Mouse (Mus musculus) neural tube, embryonic 10.5 days (tissue): ENCODE data around the gene Aunip.
"Not testable (repeated sequence)": the region's sequence is repeated elsewhere in the genome, so short reads cannot be mapped to it uniquely, and the experiment has no call there.

Experiments
- DNase-seq: peaks from one replicate; pipeline ENCODE4 v3.0.0-alpha.2; 2017; ENCODE audit warnings: low spot score; ENCODE audit errors: extremely low spot score

Aunip gene

DNA sequence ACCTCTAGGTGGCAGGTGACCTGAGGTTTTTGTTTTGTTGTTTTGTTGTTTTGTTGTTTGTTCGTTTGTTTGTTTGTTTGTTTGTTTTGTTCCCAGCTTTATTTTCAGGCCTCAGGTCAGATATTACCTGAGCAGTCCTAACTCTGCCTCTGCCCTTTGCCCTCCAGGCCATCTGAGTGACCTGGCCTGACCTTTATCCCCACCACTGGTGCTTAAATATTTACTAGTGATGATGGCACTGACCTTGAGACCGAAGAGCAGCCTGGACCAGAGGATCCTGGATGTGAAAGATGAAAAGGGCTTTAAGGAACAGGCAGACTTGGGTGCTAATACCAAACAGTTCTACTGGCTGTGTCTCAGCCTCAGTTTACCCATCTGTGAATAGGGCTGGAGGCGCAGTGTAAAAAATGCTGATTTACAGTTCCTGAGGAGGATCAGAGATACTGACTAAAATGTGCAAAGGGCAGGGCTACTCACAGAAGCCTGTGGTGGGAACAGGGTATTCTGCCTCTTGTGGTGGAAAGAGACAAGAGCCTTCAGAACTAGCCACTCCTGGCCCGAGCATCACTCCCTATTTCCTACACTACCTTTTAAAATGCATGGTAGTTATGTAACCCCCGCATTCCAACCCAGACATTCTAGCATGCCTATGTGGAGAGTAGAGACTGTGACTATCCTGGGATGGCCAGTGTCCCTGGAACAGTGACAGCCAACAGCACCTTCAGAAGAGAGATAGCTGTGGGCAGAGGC, 25.5 kb upstream of the Aunip start:
- no peak for DNase-seq

DNA sequence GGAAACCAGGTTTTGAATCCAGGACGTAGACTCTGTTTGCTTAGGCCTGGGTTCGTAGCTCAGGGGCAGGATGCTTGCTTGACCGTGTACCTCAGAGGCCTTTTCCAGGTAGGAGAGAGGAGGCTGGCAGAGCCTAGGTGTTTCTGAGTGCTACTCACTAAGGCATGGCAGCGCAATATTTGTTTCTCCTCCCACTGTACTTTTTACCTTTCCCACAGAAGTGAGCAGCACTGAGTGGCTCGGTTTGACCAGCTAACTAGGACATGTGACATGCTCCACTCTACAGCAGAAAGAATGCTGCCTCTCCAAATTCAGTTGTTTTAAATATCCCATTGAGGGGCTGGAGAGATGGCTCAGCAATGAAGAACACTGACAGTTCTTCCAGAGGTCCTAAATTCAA, 22.6 kb upstream of the Aunip start:
- DNase-seq: no peak

DNA sequence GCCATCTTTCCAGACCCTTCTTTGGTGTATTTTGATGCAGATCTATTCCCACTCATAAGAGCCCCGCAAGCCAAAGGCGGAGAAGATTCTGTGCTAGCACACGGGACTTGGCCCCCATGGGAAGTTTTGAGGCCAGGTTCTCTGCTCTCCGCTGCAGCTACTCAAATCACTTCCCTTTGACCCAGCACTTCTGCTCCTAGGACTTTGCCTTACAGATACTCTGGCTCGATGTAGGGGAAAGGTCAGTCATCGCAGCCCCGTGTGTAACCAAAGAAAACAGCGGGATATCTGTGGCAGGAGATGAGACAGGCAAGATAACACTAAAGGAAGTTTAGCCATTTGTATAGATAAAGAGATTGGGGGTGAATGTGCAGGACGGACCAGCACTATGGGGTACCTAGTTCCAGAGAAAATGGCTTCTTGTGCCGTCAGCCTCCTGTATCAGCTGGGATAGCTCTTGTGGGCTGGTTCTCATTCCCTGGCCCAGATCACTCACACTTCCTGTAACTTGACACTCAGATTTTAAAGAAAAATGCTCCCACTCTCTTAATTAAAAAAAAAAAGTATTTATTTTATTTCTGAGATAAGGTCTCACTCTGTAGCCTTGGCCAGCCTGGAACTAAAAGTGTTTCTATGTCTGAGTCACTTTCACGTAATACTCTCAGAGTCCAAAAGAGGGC, 20.7 kb upstream of the Aunip start:
- no peak for DNase-seq

DNA sequence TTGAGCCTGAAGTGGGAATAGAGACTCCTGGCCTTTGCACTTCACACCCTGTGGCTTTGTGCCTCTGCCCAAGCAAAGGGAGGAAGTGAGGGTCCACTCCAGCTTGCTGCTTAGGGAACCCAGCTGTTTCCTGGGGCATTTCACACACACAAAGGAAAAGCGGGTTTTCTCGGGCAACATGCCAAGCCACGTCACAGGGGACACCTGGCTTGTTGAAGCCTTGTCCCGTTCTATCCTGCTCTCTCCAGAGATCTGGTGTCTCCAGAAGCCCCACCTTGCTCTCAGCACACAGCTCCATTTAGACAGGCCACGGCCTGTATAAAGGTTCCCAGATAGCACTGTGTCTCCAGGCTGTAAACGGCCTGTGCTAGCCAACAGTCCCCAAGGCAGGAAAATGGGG, 19.1 kb upstream of the Aunip start:
- DNase-seq: no peak

DNA sequence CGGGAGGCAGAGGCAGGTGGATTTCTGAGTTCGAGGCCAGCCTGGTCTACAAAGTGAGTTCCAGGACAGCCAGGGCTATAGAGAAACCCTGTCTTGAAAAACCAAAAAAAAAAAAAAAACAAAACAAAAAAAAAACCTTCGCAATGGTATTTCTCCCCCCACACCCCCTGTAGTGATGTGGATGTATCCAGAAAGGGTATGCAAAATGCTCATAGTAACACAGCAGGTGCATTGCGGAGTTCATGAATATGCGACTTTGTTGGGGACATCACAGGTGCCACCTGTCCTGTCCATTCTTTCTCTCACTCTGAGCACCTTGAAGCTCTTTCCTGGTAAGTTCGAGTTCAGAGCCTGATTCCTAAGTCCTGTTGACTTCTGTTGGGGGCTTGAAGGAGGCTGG, 16.6 kb upstream of the Aunip start:
- DNase-seq: not testable (repeated sequence)

DNA sequence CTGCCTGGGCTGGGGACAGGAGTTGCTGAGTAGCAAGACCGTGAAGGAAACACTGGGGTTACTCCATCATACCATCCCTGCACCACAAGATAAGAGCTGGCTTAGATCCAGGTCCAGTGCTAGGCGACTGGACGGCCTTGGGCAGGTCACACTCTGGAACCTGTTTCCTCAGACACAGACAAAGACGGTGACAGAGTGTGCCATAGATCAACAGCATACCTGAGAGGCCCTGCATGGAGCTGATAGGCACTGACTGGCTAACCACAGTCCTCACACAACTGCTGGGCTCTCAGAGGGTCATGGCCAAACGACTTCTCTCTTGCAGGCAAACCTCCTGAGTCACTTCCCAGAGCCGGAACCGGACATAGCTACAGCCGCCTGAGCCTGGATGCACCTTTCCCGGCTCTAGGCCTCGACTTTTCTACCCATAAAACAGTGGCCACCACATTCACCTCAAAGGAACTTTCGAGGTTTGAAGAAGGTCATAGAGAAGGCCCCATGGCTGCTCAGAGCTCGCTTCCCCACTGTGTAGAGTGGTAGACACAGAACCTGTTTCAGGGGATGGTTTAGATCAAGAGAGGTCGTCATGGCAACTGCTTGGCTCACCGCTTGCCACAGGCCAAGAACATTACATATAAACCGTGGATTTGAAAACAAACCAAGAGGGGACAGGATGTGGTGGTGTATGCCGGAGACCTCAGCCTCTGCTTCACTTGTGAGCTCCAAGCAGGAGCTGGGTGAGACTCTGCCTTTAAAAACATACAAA, 15.8 kb upstream of the Aunip start:
- no peak for DNase-seq

DNA sequence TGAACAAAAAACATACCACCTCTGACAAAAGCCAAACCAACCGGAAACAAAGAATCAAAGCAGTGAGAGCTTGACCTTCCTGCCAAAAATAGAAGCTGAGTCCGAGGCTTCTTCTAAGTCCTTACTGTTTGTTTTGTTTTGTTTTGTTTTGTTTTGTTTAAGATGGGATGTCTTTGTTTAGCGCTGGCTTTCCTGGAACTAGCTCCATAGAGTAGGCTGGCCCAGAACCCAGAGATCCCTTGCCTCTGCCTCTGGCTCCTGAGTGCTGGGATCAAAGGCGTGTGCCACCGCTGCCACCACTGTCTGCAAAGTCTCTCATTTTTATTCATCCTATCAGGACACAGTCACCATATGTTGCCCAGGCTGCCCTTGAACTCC, 15.3 kb upstream of the Aunip start:
- no peak for DNase-seq

DNA sequence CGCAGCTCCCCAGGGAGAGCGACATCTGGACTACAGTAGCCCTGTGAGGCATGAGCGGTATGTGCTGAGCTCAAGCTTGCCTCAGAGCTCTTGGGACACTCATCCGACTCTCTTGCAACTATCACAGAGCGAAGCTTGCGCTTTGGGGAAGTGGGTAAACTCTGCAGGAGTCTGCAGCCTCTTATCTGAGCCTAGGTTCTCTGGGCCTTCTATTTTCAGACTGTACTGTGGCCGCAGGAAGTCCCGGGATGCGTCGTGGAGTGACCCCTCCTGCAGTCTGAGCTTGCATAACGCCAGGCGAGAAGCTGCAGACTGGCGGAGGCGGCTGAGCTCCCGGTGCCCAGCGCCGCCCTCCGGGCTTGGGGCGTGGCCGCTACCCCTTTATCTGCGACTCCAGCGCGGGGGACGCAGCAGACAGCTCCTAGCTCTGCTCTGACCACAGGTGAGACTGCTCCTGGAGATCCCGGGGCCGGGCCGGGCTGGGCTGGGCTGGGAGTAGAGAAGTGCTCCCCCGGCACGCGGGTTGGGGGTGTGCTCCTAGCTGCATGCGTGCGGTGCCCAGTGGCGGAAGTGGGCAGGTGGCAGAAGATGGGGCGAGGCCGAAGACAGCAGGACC, 14.1 kb upstream of the Aunip start, which contains the start of gene Paqr7:
Paqr7 (plus strand) TSS at position 103 of the 616 bp plus-strand sequence.
- DNase-seq: peak; percentile 57

DNA sequence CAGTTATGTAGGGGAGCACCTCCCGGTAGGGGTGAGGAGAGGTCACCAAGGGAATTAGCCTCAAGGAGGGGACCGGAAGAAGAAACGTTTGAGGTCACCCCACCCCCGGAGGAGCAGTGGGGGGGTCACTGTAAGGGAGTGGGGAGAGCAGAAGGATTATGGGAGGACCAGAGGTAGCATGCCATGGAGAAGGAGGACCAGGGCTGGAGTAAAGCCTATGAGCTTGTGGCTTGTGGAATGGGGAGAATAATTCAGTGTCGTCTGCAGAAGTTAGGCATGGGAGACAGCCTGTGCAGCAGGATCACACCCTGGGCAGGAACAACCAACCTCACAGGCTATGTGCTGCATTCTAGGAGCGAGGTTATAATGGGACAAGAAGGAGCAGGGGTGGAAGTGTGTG, 13.6 kb upstream of the Aunip start:
- DNase-seq: no peak

DNA sequence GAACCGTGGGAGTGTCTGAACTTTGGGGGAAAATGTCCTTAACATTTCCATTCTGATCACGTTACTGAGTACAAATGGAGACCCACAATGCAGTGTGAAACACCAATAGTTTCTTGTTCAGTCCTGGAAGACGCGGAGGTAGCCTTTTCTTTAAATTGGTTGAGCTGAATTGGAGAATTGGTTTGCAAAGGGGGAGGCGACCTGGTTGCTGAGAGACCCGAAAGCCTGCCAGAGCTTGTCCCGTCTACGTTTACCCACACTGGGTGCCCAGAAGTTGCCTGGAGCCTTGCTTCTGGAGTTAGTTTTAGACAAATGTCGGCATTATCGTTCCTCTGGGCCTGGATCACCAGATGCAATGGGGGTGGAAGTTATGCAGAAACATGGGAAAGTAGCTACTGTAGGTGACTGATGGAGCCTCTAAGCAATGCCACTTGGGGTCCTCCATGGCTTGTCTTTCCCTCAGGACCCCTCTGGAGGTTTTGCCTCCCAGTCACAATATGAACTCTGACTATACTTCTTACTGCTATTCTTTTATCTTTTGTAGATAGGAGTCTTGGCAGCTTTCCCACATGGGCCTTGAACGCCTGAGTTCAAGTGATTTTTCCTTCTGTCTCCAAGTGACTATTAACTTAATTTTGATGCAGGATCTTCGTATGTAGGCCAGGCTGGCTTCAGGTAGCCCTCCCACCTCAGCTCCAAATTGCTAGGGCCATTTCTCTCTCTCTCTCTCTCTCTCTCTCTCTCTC, 12.6 kb upstream of the Aunip start:
- DNase-seq: no peak

DNA sequence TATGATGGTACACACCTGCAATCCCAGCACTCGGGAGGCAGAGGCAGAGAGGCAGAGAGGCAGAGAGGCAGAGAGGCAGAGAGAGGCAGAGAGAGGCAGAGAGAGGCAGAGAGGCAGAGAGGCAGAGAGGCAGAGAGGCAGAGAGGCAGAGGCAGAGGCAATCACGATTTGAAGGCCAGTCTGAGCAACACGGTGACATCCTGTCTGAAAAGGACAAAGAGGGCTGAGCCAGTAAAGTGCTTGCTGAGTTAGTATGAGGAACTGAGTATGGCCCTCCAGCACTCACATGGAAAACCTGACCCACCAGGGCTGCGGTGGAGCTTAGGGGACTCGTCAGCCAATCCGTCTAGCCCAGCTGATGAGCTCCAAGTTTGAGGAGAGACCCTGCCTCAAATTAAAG, 11.8 kb upstream of the Aunip start:
- DNase-seq: not testable (repeated sequence)

DNA sequence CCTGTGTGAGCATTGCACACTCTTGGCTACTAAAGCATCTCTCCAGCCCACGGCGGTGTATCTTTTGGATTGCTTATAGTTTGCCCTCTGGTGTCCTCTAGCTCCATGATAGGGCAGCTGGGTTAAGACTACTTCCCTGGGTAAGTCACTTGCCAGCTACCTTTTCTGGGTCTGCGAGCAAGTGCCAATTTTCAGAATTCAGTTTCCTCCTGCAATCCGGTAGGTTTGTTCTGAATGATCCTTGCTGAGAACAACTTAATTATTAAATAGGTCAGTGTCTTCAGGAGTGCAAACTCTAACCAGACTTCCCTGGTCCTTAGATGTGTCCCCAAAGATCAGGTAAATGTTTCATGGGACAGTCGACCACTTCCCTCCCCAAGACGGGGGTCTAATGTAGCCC, 9.7 kb upstream of the Aunip start:
- no peak for DNase-seq

DNA sequence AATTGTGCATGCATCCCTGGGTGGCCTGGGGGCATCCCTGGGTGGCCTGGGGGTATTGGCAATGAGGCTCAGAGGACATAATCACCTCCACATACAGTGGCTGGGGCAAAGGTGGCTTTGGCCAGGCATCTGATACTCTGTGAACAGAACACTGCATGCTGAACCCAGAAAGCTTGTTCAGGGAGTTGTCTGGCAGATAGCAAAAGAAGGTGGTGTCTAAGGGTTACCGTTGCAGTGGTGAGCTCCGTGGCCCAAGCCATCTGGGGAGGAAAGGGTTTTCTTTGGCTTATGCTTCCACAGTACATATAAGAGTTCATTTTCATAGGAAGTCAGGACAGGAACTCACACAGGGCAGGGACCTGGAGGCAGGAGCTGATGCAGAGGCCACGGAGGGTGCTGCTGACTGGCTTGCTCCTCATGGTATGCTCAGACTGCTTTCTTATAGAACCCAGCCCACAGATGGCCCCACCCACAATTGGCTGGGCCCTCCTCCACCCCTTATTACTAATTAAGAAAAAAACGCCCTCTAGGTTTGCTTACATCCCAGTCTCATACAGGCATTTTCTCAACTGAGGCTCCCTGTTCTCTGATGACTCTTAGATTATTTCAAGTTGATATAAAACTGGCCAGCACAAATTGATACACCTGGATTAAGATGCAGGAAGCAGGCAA, 7.0 kb upstream of the Aunip start:
- no peak for DNase-seq

DNA sequence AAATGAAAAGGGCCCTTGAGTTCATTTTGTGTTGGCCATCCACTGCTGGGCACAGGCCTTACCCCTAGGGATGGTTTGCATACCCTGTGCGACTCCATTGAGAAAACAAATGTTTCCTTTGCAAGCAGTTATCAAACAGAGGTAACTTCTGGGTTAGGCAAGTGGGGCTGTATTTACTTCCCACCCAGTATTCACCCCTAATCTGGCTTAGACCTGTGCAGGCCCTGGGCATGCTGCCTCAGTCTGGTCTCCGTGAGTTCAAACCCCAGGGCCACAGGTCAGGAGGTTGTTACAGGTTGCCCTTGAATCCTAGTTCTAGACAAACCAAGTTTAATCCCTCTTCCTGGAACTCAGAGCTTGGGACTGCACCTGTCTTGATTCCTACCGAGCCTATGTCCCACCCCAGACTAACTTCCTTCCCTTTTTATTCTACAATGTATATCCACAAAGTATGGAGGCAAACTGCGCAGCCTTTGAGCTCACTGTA, 5.5 kb upstream of the Aunip start:
- DNase-seq: no peak

DNA sequence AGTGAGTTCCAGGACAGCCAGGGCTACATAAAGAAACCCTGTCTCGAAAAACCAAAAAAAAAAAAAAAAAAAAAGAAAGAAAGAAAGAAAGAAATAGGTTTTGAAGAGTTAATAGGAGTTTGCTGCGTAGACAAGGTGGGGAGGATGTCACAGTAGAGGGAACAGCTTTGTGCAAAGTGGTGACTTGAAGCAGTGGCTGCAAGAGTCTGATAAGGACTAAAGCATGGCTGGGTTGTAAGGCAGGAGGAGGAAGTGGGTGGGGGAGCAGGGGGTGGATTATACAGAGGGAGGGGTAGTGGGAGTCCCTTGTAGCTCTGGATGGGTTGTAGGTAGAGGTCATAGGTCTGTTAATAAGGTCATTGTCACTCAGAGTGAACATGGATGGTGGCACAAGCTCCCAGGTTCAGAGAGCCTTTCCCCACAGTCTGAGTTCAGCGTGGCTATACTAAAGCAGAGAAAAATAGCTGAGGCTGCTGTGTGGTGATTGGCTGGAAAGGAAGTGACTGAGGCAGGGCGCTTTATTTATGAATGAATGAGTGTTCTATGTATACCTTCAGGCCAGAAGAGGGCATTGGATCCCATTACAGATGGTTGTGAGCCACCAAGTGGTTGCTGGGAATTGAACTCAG, 4.7 kb upstream of the Aunip start:
- no peak for DNase-seq

DNA sequence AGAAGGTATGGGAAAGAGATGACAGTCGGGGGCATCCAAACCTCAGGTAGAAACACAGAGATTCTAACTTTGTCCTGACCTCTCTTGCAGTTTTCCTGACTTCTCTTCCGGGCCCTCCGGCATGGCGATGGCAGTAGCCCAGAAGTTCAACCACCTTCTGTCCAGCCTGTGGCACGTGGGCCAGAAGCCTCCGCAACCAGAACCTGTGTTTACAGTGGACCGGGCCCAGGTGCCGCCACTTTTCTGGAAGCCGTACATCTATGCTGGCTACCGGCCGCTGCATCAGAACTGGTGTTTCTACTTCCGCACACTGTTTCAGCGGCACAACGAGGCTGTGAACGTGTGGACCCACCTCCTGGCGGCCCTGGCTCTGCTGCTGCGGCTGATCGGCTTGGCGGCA, 4.1 kb upstream of the Aunip start:
- DNase-seq: no peak

DNA sequence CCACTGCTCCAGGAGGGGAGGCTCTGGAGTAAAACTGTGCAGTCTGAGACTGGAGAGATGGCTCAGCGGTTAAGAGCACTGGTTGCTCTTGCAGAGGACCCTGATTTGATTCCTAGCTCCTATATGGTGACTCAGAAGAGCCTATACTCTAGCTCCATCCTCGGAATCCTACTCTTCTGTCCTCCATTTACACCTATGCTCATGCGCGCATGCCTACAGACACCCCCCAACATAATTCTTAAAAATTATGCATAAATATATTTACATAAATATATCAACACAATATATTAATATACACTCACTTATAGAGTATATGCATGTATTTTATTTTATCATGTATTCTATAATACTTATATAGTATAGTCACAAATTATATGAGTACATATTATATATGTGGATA, 403 bp upstream of the Aunip start:
- no peak for DNase-seq

DNA sequence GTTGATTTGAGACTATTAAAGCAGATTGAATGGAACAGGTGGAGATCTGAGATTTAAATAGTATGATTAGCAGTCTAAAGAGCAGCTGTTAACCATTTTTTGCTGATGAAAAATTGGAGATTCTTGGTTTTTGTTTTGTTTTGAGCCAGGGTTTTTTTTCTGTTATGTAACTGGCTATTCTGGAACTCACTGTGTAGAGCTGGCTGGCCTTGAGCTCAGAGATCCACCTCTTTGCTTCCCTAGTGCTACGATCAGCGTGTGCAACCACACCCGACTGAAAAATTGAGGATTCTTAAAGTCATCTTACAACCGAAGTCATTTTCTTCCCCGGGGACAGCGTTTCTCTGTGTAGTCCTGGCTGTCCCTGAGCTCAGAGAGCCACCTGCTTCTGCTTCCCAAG, 931 bp downstream of the Aunip start:
- DNase-seq: no peak

DNA sequence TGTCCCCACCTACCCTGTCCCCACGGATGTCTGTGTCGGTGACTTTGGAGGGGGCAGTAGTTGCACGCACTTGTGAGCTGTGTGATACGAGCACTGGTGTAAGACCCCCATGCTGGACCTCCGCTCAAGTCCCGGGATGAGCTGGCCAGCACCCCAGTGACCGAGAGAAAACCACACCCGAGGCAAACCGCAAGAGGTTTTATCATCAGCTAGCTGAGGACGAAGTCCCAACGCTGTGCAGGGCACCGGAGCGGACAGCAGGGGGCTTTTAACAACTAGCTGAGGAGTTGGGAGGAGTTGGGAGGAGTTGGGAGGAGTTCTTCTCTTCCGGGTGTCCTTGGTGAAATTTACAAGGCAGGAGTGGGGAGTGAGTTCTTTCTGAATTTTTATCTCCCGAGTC, 2.0 kb downstream of the Aunip start:
- peak; percentile 47 for DNase-seq

DNA sequence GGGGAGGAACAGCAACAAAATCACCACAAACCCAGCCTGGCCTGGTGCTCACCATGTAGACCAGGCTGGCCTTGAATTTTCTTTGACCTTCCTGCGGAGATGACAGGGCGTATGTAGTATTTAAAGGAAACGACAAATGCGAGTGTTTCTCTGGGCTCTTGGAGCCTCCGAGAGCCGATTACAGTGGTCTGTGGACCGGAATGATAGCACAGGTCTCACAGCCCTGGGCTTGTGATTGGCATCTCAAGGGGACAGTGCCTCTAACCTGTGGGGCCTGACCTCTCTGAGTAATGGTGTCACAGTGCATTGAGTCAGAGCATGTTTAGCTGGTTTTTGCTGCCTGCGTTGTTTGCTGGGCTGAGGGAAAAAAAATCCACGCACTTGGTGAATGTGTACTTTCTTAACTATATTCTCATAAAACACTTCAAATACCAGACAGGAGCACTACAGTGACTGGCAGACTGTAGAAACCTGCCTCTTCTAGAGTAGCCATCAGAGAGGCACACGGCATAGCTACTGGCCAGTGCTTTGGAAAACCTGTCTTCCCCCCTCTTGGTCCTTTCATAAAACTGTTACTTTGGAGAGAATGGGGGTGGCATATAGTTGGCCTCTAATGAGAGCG, 3.6 kb downstream of the Aunip start:
- DNase-seq: no peak
